Mouse (Mus musculus): ENCODE data around the gene Adipor2.

Gene Adipor2

DNA sequence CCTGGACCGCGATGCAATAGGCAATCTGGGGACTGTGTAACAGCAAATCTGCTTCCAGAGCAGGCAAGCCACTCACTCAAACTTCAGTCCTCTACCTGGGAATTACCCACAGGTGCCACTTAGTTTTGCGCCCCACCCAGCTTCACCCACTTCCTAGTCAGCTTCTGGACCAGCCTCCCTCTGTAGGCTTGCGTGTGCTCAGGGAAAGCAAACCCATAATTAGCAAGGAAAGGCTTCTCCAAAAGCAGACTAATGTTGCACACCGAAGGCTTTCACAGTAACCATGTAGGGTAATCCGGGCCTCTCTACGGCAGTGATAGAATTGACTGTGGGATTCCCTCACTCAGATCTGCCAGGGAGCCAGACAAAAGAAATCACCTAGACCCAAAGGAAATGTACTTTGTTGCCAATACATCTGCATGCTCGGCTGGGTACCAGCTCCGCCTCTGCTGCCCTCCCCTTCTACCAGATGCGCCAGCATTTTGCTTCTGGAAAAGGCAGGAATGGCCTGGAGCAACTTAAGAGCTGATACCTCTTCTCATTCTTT is 109.6 kb downstream of the Adipor2 start:
- DNase-seq: no peak

DNA sequence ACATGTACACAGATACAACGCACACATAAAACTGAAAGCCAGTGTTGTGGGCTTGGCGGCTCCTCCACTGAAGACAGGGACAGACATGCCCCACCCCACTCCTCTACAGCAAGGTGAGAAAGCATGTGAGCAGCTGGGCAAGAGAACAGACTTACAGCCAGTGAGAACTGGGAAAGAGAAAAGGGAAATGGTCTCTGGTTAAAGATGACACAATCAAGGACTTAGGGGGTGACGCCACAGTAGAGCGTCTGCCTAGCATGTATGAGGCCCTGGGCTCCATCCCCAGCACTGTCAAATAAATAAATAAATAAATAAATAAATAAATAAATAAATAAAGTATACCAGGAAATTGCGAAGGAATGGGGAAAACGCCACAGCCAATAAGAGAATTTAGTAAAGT is 114.2 kb downstream of the Adipor2 start:
- no peak for DNase-seq
